Mouse (Mus musculus): ENCODE data around the gene Foxf2. TPM values are rescaled to one million over a fixed set of nuclear protein-coding genes. Genes with fewer than 3 reads are reported as not detected.

Foxf2 gene
- polyA plus RNA-seq, 1 experiment from 2014 or later: 7.4 TPM

- Histone ChIP-seq H3K27ac (no peak overlapping the region), H3K27me3 (replicated peaks) (peaks cover 93% of the 10 kb centered on the region), H3K4me3 (no peak overlapping the region; the same call in 1 of the 2 replicates), H3K9ac (no peak overlapping the region), H3K9me3 (no peaks in the 10 kb centered on the region), H3K4me2 (replicated peaks) (no peak overlapping the region), H3K36me3 (no peaks in the 10 kb centered on the region), H3K4me1 (peaks cover 33% of the 10 kb centered on the region)
- 4% methylated on average over 8 of the region's 8 CpGs for WGBS
- ATAC-seq (ENCODE audit: low FRiP score, low read depth): no peak
Observed at GRCm38 (mm10) chr13:31627864-31628690, 2.5 kb downstream of the Foxf2 start.

GRCm38 (mm10) chr13:31628691-31629180 lies 3.1 kb downstream of the Foxf2 start:
- 1% methylated on average over 14 of the region's 14 CpGs for WGBS
- Histone ChIP-seq H3K27ac (no peak overlapping the region), H3K9ac (peak overlapping the region; percentile 38; the same call in 1 of the 2 replicates)

GRCm38 (mm10) chr13:31629321-31629851 lies 3.8 kb downstream of the Foxf2 start:
- Histone ChIP-seq H3K4me3 (peak overlapping the region; percentile 25), H3K4me2 (replicated peaks) (peak overlapping the region; percentile 55), H3K27me3 (replicated peaks) (peaks cover 80% of the 10 kb centered on the region), H3K4me1 (peaks cover 33% of the 10 kb centered on the region), H3K36me3 (no peaks in the 10 kb centered on the region), H3K9me3 (no peaks in the 10 kb centered on the region), H3K27ac (no peak overlapping the region), H3K9ac (peak overlapping the region; percentile 38; the same call in 1 of the 2 replicates)
- ATAC-seq (ENCODE audit: low FRiP score, low read depth): no peak
- WGBS: under 1% methylated on average over 40 of the region's 40 CpGs

More at GRCm38 (mm10) chr13:31628691-31629180, 3.1 kb downstream of the Foxf2 start:
- peak overlapping the region; percentile 55 for H3K4me2 ChIP-seq (replicated peaks)
- peak overlapping the region; percentile 25 for H3K4me3 ChIP-seq
- no peaks in the 10 kb centered on the region for H3K9me3 ChIP-seq
- peaks cover 87% of the 10 kb centered on the region for H3K27me3 ChIP-seq (replicated peaks)
- no peak for ATAC-seq (ENCODE audit: low FRiP score, low read depth)
- no peaks in the 10 kb centered on the region for H3K36me3 ChIP-seq
- peaks cover 33% of the 10 kb centered on the region for H3K4me1 ChIP-seq

GRCm38 (mm10) chr13:31630051-31630450 lies 4.4 kb downstream of the Foxf2 start:
- Histone ChIP-seq H3K27me3 (replicated peaks) (peaks cover 74% of the 10 kb centered on the region), H3K36me3 (no peaks in the 10 kb centered on the region), H3K9me3 (no peaks in the 10 kb centered on the region), H3K4me3 (peak overlapping the region; percentile 25; the same call in 1 of the 2 replicates), H3K4me1 (peaks cover 32% of the 10 kb centered on the region), H3K4me2 (replicated peaks) (peak overlapping the region; percentile 55), H3K9ac (no peak overlapping the region), H3K27ac (no peak overlapping the region)
- no peak for ATAC-seq (ENCODE audit: low FRiP score, low read depth)
- 4% methylated on average over 12 of the region's 12 CpGs for WGBS

DNA sequence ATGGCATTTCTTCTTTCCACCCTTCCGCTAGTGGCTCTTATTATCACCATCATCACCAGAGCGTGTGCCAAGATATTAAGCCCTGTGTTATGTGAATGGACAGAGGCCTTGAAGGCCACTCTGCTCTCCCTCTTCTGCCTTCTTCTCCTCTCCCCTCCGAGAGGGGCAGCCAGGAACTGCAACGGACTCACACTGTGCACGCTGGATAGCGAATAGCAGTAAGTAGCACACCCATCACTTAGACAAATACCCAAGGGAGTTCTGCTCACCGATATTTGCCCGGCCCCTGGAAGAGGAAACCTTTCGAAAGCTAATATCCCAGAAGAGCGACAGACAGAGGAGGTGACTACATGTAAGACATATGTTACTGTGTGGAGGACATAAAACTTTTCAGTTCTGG lies 4.9 kb downstream of the Foxf2 start:
- peaks cover 27% of the 10 kb centered on the region for H3K4me1 ChIP-seq
- peaks cover 69% of the 10 kb centered on the region for H3K27me3 ChIP-seq (replicated peaks)
- peak overlapping the region; percentile 55; the same call in 1 of the 2 replicates for H3K4me2 ChIP-seq (replicated peaks)
- H3K9ac ChIP-seq: no peak overlapping the region
- no peaks in the 10 kb centered on the region for H3K9me3 ChIP-seq
- no peaks in the 10 kb centered on the region for H3K36me3 ChIP-seq
- 2% methylated on average over 10 of the region's 10 CpGs for WGBS
- ATAC-seq (ENCODE audit: low FRiP score, low read depth): no peak
- no peak overlapping the region for H3K27ac ChIP-seq
- H3K4me3 ChIP-seq: no peak overlapping the region

- H3K9me3 ChIP-seq: no peaks in the 10 kb centered on the region
- ATAC-seq (ENCODE audit: low FRiP score, low read depth): no peak
- 13% methylated on average over 3 of the region's 3 CpGs for WGBS
- peaks cover 61% of the 10 kb centered on the region for H3K27me3 ChIP-seq (replicated peaks)
- H3K4me2 ChIP-seq (replicated peaks): no peak overlapping the region
- no peaks in the 10 kb centered on the region for H3K36me3 ChIP-seq
- no peak overlapping the region for H3K27ac ChIP-seq
- peaks cover 19% of the 10 kb centered on the region for H3K4me1 ChIP-seq
- no peak overlapping the region for H3K9ac ChIP-seq
- no peak overlapping the region for H3K4me3 ChIP-seq
Observed at GRCm38 (mm10) chr13:31631291-31631690, 5.7 kb downstream of the Foxf2 start.

DNA sequence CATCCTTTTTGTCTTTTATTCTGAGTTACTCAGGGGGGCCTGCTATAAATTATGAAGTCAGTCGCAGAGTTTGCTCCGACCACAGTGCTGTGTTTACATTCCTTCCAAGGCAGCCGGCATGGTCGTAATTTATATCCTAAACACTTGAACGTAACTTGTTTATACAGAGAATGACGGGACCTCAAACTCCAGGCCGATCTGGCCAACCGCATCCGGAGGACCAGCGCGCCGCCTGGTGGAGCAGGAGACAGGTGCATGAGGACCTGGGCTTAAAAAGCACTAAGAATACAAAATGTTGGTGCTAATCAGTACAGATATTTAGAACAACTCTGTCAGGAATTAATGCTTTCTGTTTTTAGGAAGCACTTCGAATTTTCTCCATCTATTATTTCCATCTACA lies 6.8 kb downstream of the Foxf2 start:
- H3K9ac ChIP-seq: no peak overlapping the region
- peaks cover 12% of the 10 kb centered on the region for H3K4me1 ChIP-seq
- H3K4me2 ChIP-seq (replicated peaks): no peak overlapping the region
- H3K9me3 ChIP-seq: no peaks in the 10 kb centered on the region
- H3K4me3 ChIP-seq: no peak overlapping the region
- ATAC-seq (ENCODE audit: low FRiP score, low read depth): 0 out of 2 replicates have a peak, but pooled peaks have one; percentile 11
- H3K27ac ChIP-seq: no peak overlapping the region
- H3K36me3 ChIP-seq: no peaks in the 10 kb centered on the region
- WGBS: under 1% methylated on average over 13 of the region's 13 CpGs
- H3K27me3 ChIP-seq (replicated peaks): peaks cover 50% of the 10 kb centered on the region

GRCm38 (mm10) chr13:31633259-31633658 lies 7.6 kb downstream of the Foxf2 start:
- H3K4me1 ChIP-seq: peaks cover 12% of the 10 kb centered on the region
- no peak overlapping the region for H3K4me3 ChIP-seq
- peaks cover 42% of the 10 kb centered on the region for H3K27me3 ChIP-seq (replicated peaks)
- WGBS: 81% methylated on average over 4 of the region's 4 CpGs
- no peak for ATAC-seq (ENCODE audit: low FRiP score, low read depth)
- H3K9me3 ChIP-seq: no peaks in the 10 kb centered on the region
- no peak overlapping the region for H3K27ac ChIP-seq
- no peak overlapping the region for H3K9ac ChIP-seq
- no peak overlapping the region for H3K4me2 ChIP-seq (replicated peaks)
- H3K36me3 ChIP-seq: no peaks in the 10 kb centered on the region

DNA sequence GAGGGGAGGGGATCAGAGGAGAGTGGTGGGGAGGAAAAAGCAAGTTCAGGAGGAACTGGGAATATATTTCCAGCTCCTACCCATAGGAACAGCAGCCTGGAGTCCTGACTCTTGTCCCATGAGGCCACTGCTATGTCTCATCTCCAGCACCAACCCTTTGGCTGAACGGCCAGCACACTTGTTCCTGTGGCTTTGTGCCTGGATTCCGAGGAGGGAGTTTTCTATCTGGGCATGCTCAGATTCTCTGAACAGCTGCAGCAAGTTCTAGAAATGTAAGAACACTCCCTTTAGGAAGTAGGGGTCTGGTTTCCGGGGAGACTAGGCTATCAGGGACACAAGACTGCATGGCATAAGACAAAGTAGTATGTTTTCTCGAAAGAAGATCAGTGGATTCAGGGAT lies 9.9 kb downstream of the Foxf2 start:
- Histone ChIP-seq H3K36me3 (no peaks in the 10 kb centered on the region), H3K4me2 (replicated peaks) (no peak overlapping the region), H3K4me3 (no peak overlapping the region), H3K27ac (no peak overlapping the region), H3K9ac (no peak overlapping the region), H3K27me3 (replicated peaks) (peaks cover 19% of the 10 kb centered on the region), H3K9me3 (no peaks in the 10 kb centered on the region), H3K4me1 (no peaks in the 10 kb centered on the region)
- WGBS: 73% methylated on average over 4 of the region's 4 CpGs
- no peak for ATAC-seq (ENCODE audit: low FRiP score, low read depth)

- no peak overlapping the region for H3K27ac ChIP-seq
- no peak overlapping the region for H3K4me3 ChIP-seq
- no peak overlapping the region for H3K9ac ChIP-seq
- no peaks in the 10 kb centered on the region for H3K4me1 ChIP-seq
- no peak for ATAC-seq (ENCODE audit: low FRiP score, low read depth)
- no peaks in the 10 kb centered on the region for H3K36me3 ChIP-seq
- no peaks in the 10 kb centered on the region for H3K27me3 ChIP-seq (replicated peaks)
- no peaks in the 10 kb centered on the region for H3K9me3 ChIP-seq
- WGBS: 91% methylated on average over 5 of the region's 5 CpGs
- H3K4me2 ChIP-seq (replicated peaks): no peak overlapping the region
Observed at GRCm38 (mm10) chr13:31641517-31641916, 15.9 kb downstream of the Foxf2 start.

DNA sequence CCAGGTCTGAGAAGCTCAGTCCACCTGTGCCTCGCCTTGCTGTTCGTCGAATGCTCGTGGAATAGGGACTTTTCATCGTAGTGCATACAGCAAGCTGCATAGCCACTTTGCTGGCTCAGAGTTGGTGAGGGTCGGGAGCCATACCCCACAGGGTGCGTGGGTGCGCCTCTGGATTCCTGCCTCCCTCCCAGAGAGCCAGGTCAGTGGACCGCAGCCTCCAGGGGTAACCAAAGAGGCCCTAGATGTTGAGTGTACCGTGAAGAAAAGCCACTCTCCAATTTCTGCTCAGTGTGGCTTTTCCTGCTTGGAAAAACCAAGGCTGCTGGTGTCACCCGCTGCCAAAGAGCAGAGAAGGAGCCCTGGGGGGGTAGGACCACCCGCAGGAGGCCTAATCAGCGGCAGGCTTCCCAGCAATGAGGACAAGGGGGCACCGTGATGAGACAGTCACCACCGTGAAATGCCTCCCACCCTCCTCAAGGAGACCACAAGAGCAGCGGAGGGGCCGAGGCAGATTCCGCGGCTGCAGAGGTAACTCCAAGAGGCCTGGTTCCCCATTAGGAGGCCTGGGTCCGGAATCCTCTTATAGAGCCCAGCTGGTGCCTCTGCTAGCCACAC lies 26.6 kb downstream of the Foxf2 start:
- H3K27me3 ChIP-seq (replicated peaks): no peaks in the 10 kb centered on the region
- no peak overlapping the region for H3K27ac ChIP-seq
- H3K4me1 ChIP-seq: no peaks in the 10 kb centered on the region
- no peak overlapping the region for H3K4me3 ChIP-seq
- ATAC-seq (ENCODE audit: low FRiP score, low read depth): no peak
- H3K36me3 ChIP-seq: no peaks in the 10 kb centered on the region
- no peak overlapping the region for H3K4me2 ChIP-seq (replicated peaks)
- no peak overlapping the region for H3K9ac ChIP-seq
- no peaks in the 10 kb centered on the region for H3K9me3 ChIP-seq
- 89% methylated on average over 20 of the region's 20 CpGs for WGBS

DNA sequence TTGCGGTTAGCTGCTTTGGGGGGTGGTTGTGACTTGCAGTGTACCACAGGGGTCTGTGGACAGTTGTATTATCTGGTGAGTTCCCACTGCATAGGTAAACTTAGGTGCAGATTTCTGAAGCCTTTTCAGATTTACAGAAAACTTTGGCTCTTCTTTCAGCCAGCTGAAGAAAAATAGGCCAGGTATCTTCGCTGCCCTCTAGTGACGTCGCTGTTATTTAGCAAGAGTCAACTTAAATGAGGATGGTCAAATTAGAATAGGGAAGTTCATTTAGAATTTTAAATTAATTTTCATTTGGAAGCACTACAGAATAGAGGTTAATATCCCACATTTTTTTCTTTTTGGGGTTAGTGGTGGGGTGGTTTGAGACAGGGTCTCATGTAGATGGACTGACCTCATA lies 30.6 kb downstream of the Foxf2 start:
- no peak overlapping the region for H3K4me3 ChIP-seq
- no peak overlapping the region for H3K27ac ChIP-seq
- H3K4me1 ChIP-seq: no peaks in the 10 kb centered on the region
- no peaks in the 10 kb centered on the region for H3K27me3 ChIP-seq (replicated peaks)
- H3K9me3 ChIP-seq: no peaks in the 10 kb centered on the region
- WGBS: 68% methylated on average over 4 of the region's 4 CpGs
- H3K4me2 ChIP-seq (replicated peaks): no peak overlapping the region
- H3K36me3 ChIP-seq: no peaks in the 10 kb centered on the region
- no peak for ATAC-seq (ENCODE audit: low FRiP score, low read depth)
- no peak overlapping the region for H3K9ac ChIP-seq

Data from neural tube, embryonic 12.5 days (tissue).